Mouse (Mus musculus) gastrocnemius, adult 18-20 months (tissue): Measurements from ENCODE around the gene Rpgrip1. TPM values are rescaled to one million over a fixed set of nuclear protein-coding genes. Genes with fewer than 3 reads are reported as not detected.

Experiments used
- DNase-seq: peaks from one replicate; pipeline ENCODE4 v3.0.0; 2021; ENCODE audit warnings: low spot score
- total RNA-seq, 2 experiments: library from RNA; stranded (reverse); gene quantifications; 2 replicates each; pipeline ENCODE4 v1.2.3; 2021

Gene Rpgrip1
- total RNA-seq, 2 experiments from 2014 or later: 0.09 TPM; not detected in 1

- DNase-seq: peak; percentile 76
These were observed 86.8 kb downstream of the Rpgrip1 start, which contains the start of gene Supt16 for GRCm38 (mm10) chr14:52197156-52197878. TSS of gene Supt16 (minus strand) at chr14:52197416.

- DNase-seq: no peak
These were observed 87.6 kb downstream of the Rpgrip1 start for GRCm38 (mm10) chr14:52198141-52198540.

DNA sequence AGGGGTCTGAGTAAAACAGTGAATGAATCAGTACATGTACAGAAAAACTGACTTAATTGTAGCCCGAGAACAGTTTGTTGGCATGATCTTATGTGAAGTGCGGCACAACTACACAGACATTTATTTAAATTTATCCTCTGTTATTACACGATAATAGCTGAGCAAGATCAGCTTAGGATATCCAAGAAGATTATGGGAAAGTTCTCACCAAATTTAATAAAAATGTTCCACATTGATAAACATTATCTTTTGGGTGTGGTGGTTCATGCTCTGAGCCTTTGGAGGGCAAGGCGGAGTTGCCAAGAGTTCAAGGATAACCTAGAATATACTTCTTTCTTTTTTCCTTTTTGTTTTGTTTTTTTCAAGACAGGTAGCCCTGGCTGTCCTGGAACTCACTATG lies 88.9 kb downstream of the Rpgrip1 start:
- no peak for DNase-seq

Other genes with a start within 250 kb of the Rpgrip1 start
- 10 to 100 TPM; 12.2 to 19.5 TPM for gene Mettl17, start 225.9 kb upstream of the Rpgrip1 start, total RNA-seq
- under 1 TPM; 0.33 to 0.57 TPM for gene Slc39a2, start 217.8 kb upstream of the Rpgrip1 start, total RNA-seq
- gene Ndrg2, start 196.5 kb upstream of the Rpgrip1 start, total RNA-seq: 1,000 to 10,000 TPM; 1,941 to 1,973 TPM
- 1 to 10 TPM; 2.2 to 2.7 TPM for gene Tppp2, start 192.3 kb upstream of the Rpgrip1 start, total RNA-seq
- gene Rnase13, start 187.9 kb upstream of the Rpgrip1 start, total RNA-seq: not detected
- gene Arhgef40, start 126.0 kb upstream of the Rpgrip1 start, total RNA-seq: 10 to 100 TPM in 1 of 2 experiments, 1 to 10 TPM in 1; 7.8 to 13.7 TPM
- 1 to 10 TPM in 1 of 2 experiments, under 1 TPM in 1; 0.84 to 1.2 TPM for gene Tmem253, start 95.0 kb upstream of the Rpgrip1 start, total RNA-seq
- 10 to 100 TPM; 11.1 to 14.4 TPM for gene Zfp219, start 90.0 kb upstream of the Rpgrip1 start, total RNA-seq
- gene Olfr221, start 68.2 kb upstream of the Rpgrip1 start, total RNA-seq: not detected
- gene Hnrnpc, start 6.7 kb upstream of the Rpgrip1 start, total RNA-seq: 10 to 100 TPM; 71.5 to 86.7 TPM
- 10 to 100 TPM; 13.0 to 14.2 TPM for gene Supt16, start 86.7 kb downstream of the Rpgrip1 start, total RNA-seq
- gene Chd8, start 147.1 kb downstream of the Rpgrip1 start, total RNA-seq: 10 to 100 TPM; 26.9 to 29.6 TPM
- gene Tox4, start 168.4 kb downstream of the Rpgrip1 start, total RNA-seq: 10 to 100 TPM; 48.6 to 51.3 TPM
- 1 to 10 TPM; 2.3 TPM for gene Rab2b, start 168.8 kb downstream of the Rpgrip1 start, total RNA-seq
- 10 to 100 TPM; 16.6 to 17.1 TPM for gene Mettl3, start 194.4 kb downstream of the Rpgrip1 start, total RNA-seq
- under 1 TPM; 0.39 to 0.57 TPM for gene Sall2, start 218.1 kb downstream of the Rpgrip1 start, total RNA-seq
- gene Olfr1513, start 245.7 kb downstream of the Rpgrip1 start, total RNA-seq: not detected